Mouse (Mus musculus) limb, embryonic 13.5 days (tissue): Measurements from ENCODE around the gene Cadm4. TPM values are rescaled to one million over a fixed set of nuclear protein-coding genes. Genes with fewer than 3 reads are reported as not detected.

Experiments
- ATAC-seq: fragments of 200-750 bp; cut with Nextera tagmentation; 2 replicates; pipeline ENCODE4 v1.8.0; 2017; ENCODE audit warnings: low read depth, moderate number of reproducible peaks, moderate TSS enrichment; ENCODE audit not compliant: low FRiP score
- H3K27ac ChIP-seq: fragments of 300-500 bp; sonication (generic); 2 replicates; pipeline ENCODE4 v1.5.1; 2015; ENCODE audit warnings: inconsistent platforms, mild to moderate bottlenecking, moderate library complexity
- H3K27me3 ChIP-seq: fragments of 300-500 bp; sonication (generic); 2 replicates; pipeline ENCODE4 v1.6.1; 2015; ENCODE audit warnings: mild to moderate bottlenecking, inconsistent platforms
- H3K36me3 ChIP-seq: fragments of 300-500 bp; sonication (generic); 2 replicates; pipeline ENCODE4 v1.6.1; 2015; ENCODE audit warnings: inconsistent platforms, mild to moderate bottlenecking, moderate library complexity
- H3K4me1 ChIP-seq: fragments of 300-500 bp; sonication (generic); 2 replicates; pipeline ENCODE4 v1.6.1; 2015; ENCODE audit warnings: inconsistent platforms
- H3K4me2 ChIP-seq: fragments of 300-500 bp; sonication (generic); replicated peaks from 2 replicates; pipeline ENCODE4 v1.6.1; 2015; ENCODE audit warnings: inconsistent platforms, mild to moderate bottlenecking, moderate library complexity
- H3K4me3 ChIP-seq: fragments of 300-500 bp; sonication (generic); 2 replicates; pipeline ENCODE4 v1.5.1; 2015; ENCODE audit warnings: moderate library complexity, mild to moderate bottlenecking, inconsistent platforms
- H3K9ac ChIP-seq: fragments of 300-500 bp; sonication (generic); 2 replicates; pipeline ENCODE4 v1.6.1; 2015; ENCODE audit warnings: mild to moderate bottlenecking, inconsistent platforms
- H3K9me3 ChIP-seq: fragments of 300-500 bp; sonication (generic); 2 replicates; pipeline ENCODE4 v1.6.1; 2016; ENCODE audit warnings: inconsistent platforms
- WGBS: fragments of 180-500 bp; shearing (Covaris S2); methylation state at CpG from one replicate; pipeline ENCODE4 v1.1.7; 2015; 5-methylcytosine and 5-hydroxymethylcytosine counted together
- polyA plus RNA-seq: library from polyadenylated mRNA; unstranded; fragments of >200 nt; fragmentation: Nextera tagmentation; extraction: Ambion mirVana; gene quantifications from 2 replicates; pipeline ENCODE4 v1.2.1, GENCODE M21; 2015

The Cadm4 gene
- polyA plus RNA-seq, 1 experiment from 2014 or later: 6.3 TPM

DNA sequence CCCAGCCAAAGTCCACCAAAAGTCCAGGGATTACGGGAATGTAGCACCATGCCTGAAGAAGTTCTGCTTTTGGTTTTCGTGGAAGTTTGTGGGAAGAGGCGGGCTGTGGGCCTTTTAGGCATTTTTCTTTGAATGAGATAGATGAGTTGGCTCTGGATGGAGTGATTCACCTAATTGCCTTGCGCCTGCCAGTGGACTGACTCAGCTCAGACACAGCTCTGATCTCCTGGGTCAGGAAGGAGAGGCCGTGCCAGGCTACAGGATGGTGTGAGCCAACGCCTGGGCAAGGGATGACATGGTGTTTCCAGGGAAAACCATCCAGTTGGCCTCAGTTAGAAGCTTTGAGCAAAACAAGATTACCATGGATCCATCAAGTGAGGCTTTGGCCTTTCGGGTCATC is 11.5 kb upstream of the Cadm4 start:
- H3K4me1 ChIP-seq: 0 out of 2 replicates have a peak, but pooled peaks cover 5% of the 10 kb centered on the region
- H3K27me3 ChIP-seq: no peaks in the 10 kb centered on the region
- no peak overlapping the region for H3K9ac ChIP-seq
- ATAC-seq: no peak
- no peak overlapping the region for H3K4me3 ChIP-seq
- H3K36me3 ChIP-seq: no peaks in the 10 kb centered on the region
- 94% methylated on average over 7 of the region's 7 CpGs for WGBS
- H3K27ac ChIP-seq: no peak overlapping the region
- no peak overlapping the region for H3K4me2 ChIP-seq
- peaks cover 6% of the 10 kb centered on the region; the same call in 1 of the 2 replicates for H3K9me3 ChIP-seq

DNA sequence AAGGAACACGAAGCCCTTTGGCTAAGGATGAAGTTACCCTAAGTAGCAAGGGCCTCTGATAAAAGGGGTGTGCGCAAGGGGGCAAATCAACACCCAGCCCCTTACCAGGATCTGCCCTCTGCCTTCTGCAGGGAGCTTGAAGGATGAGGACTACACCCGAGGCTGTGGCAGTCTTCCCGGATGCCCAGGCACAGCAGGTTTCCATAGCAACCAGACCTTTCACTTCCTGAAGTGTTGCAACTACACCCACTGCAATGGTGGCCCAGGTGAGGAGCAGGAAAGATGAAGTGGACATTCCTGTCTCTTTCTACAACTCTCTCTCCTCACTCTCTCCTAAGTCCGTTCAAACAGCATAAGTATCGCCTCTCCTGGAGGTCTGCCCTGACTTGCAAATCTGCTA is 9.4 kb upstream of the Cadm4 start:
- 81% methylated on average over 6 of the region's 6 CpGs for WGBS
- H3K4me1 ChIP-seq: 0 out of 2 replicates have a peak, but pooled peaks cover 5% of the 10 kb centered on the region

DNA sequence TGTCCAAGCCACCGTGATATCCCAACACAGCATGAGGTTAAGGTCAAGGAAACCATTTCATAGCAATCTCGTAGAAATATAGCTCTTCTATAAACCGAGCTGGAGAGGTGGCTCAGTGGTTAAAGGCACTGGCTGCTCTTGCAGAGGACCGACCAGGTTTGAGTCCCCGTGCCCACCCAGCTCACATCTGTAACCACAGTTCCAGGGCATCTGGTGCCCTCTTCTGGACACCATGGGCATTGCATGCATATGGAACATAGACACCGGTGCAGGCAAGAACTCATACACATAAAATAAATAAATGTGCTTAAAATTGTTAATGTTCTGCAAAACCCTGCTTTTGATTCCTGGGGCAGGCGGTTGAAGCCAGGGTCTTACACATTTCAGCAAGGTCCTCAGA is 8.9 kb upstream of the Cadm4 start:
- H3K27ac ChIP-seq: no peak overlapping the region
- H3K36me3 ChIP-seq: no peaks in the 10 kb centered on the region
- no peak for ATAC-seq
- H3K4me1 ChIP-seq: 0 out of 2 replicates have a peak, but pooled peaks cover 5% of the 10 kb centered on the region
- no peak overlapping the region for H3K4me2 ChIP-seq
- H3K4me3 ChIP-seq: no peak overlapping the region
- H3K27me3 ChIP-seq: no peaks in the 10 kb centered on the region
- 76% methylated on average over 7 of the region's 7 CpGs for WGBS
- H3K9ac ChIP-seq: no peak overlapping the region
- H3K9me3 ChIP-seq: peaks cover 6% of the 10 kb centered on the region; the same call in 1 of the 2 replicates

More for the DNA sequence above, 9.4 kb upstream of the Cadm4 start:
- Histone ChIP-seq H3K9ac (no peak overlapping the region), H3K4me3 (no peak overlapping the region), H3K36me3 (no peaks in the 10 kb centered on the region), H3K27ac (no peak overlapping the region), H3K4me2 (no peak overlapping the region), H3K27me3 (no peaks in the 10 kb centered on the region), H3K9me3 (peaks cover 6% of the 10 kb centered on the region; the same call in 1 of the 2 replicates)
- no peak for ATAC-seq

DNA sequence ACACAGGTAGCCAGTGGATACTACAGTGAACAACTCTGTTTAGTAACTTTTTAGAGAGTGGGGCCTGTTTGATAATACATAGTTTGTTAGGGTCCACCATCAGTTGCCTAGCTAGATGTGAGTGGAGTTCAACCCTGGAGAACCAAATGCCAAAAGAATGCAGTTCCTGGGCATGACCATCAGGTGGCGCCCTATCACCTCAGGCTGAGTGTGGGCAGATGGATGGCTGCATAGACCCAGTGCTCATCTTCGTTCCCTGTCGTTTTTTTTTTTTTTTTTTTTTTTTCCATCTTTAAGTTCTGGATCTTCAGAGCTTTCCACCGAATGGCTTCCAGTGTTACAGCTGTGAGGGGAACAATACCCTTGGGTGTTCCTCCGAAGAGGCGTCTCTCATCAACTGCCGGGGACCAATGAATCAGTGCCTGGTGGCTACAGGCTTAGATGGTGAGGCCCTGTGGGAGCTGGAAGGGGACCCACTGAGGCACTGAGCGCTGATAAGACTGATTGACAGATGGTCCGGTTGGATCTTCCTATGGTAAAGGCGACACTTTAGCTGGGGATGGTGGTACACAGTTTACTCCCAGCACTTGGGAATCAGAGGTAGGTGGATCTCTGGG is 7.8 kb upstream of the Cadm4 start:
- H3K4me3 ChIP-seq: no peak overlapping the region
- H3K9me3 ChIP-seq: peaks cover 5% of the 10 kb centered on the region; the same call in 1 of the 2 replicates
- no peaks in the 10 kb centered on the region for H3K27me3 ChIP-seq
- no peak overlapping the region for H3K4me2 ChIP-seq
- H3K4me1 ChIP-seq: 0 out of 2 replicates have a peak, but pooled peaks cover 5% of the 10 kb centered on the region
- 52% methylated on average over 10 of the region's 10 CpGs for WGBS
- ATAC-seq: 0 out of 2 replicates have a peak, but pooled peaks have one; percentile 4
- no peak overlapping the region for H3K27ac ChIP-seq
- H3K9ac ChIP-seq: no peak overlapping the region
- no peaks in the 10 kb centered on the region for H3K36me3 ChIP-seq

DNA sequence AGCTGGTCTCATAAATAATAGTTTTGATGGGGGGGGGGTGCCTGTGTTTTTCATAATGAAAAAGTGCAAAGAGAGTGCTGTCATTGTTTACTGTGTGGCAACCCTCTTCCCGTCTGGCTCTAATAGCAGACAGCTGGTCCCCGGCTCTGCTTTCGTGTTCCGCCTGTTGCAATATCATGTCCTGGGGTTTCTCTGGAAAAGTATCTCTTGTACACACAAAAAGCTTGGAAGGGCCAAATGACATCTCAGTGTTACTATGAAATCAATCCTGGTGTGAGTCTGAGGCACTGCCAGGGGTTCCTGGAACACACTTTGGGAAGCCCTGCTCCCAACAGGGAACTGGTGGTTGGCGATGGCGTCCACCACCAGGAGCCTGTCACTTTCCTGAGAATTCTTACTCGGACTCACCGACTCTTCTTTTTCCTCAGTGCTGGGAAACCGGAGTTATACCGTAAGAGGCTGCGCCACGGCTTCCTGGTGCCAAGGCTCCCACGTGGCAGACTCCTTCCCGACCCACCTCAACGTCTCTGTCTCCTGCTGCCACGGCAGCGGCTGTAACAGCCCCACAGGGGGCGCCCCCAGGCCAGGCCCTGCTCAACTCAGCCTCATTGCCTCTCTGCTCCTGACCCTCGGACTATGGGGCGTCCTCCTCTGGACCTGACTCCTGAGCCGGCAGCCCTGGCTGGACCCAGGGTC is 6.9 kb upstream of the Cadm4 start:
- Histone ChIP-seq H3K4me1 (0 out of 2 replicates have a peak, but pooled peaks cover 5% of the 10 kb centered on the region), H3K36me3 (no peaks in the 10 kb centered on the region), H3K9me3 (no peaks in the 10 kb centered on the region), H3K27ac (no peak overlapping the region), H3K4me3 (no peak overlapping the region), H3K4me2 (peak overlapping the region; percentile 25; the same call in 1 of the 2 replicates), H3K27me3 (no peaks in the 10 kb centered on the region; the same call in 1 of the 2 replicates), H3K9ac (peak overlapping the region; percentile 19; the same call in 1 of the 2 replicates)
- no peak for ATAC-seq
- 31% methylated on average over 21 of the region's 21 CpGs for WGBS

DNA sequence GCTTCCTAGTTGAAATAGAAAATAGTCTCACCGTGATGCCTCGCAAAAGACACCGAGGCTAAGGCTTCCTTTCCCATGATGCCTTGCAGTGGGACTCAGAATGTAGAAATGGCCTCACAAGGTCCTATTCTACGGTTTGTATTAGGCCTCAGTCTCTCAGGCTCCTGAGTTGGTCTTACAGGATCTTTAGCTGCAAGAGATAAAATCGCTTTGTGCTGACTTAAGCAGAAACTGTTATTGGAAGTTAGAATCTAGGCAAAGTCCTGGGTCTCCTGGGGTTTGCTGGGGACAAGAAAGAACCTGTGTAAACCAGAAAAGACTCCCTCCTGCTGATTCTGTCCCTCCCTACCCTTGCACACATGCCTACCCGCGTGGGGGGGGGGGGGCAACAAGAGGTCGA is 5.5 kb upstream of the Cadm4 start:
- Histone ChIP-seq H3K9me3 (no peaks in the 10 kb centered on the region), H3K4me1 (peaks cover 12% of the 10 kb centered on the region), H3K36me3 (no peaks in the 10 kb centered on the region), H3K4me3 (no peak overlapping the region), H3K4me2 (no peak overlapping the region), H3K27ac (no peak overlapping the region), H3K27me3 (peaks cover 13% of the 10 kb centered on the region), H3K9ac (no peak overlapping the region)
- WGBS: 80% methylated on average over 8 of the region's 8 CpGs
- ATAC-seq: no peak

DNA sequence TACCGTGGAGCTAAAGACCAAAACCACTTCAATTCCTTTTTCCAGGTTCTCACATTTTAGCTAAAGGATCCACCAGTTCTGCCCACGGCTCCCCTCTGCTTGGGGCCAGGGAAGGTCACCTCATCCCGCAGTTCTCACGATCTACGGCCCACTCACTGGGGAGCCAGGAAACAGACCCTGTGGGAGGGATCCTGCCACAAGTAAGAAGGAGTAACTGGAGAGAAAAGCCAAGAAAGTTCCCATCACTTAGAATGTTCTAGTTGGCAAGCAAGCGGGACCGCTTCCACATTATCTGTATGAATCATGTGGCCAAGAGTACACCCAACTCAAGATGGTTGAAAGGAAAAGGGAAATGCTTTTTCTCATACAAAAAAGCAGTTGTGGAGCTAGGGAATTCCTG is 5.0 kb upstream of the Cadm4 start:
- Histone ChIP-seq H3K4me2 (no peak overlapping the region), H3K27me3 (peaks cover 13% of the 10 kb centered on the region), H3K4me1 (peaks cover 14% of the 10 kb centered on the region), H3K27ac (no peak overlapping the region), H3K4me3 (no peak overlapping the region), H3K9me3 (no peaks in the 10 kb centered on the region), H3K36me3 (no peaks in the 10 kb centered on the region), H3K9ac (no peak overlapping the region)
- no peak for ATAC-seq
- 86% methylated on average over 7 of the region's 7 CpGs for WGBS

DNA sequence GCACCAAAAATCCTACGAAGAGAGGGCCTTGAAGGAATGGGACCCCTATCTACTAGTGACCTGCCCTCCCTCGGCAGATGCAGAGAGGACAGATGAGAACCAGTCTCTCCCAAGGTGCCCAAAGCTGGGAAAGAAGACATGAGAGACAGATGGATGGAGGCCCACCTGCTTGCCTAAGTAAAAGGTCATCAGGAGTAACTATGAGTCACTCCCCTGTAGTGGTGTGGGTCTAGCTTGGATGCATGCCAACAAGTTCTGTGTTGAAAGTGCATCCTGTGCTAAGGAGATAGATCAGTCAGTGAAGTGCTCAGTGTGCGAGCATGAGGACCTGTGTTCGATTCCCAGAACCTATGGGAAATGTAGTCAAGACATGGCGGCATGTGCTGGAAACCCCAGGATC is 2.9 kb upstream of the Cadm4 start:
- no peak overlapping the region for H3K4me2 ChIP-seq
- WGBS: 87% methylated on average over 5 of the region's 5 CpGs
- peaks cover 29% of the 10 kb centered on the region for H3K27me3 ChIP-seq
- H3K9me3 ChIP-seq: no peaks in the 10 kb centered on the region
- no peak for ATAC-seq
- H3K27ac ChIP-seq: no peak overlapping the region
- H3K9ac ChIP-seq: no peak overlapping the region
- H3K36me3 ChIP-seq: no peaks in the 10 kb centered on the region
- peaks cover 20% of the 10 kb centered on the region for H3K4me1 ChIP-seq
- no peak overlapping the region for H3K4me3 ChIP-seq

DNA sequence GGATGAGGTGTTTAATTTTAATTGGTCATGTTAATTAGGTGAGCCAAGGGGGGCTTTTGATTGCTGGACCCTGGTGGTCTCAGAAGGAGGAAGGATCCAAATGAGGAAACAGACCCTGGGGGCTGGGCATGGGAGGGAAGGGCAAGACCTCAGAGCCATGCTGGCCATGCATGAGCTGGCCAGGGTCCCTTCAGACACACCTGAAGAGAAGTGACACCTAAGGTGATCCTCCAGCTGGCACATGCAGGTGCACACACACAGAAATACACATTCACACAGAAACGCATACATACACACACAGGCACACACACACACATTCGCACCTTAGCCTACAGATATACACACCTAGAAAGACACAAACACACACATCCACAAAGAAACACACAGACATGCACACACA is 2.1 kb upstream of the Cadm4 start:
- H3K9ac ChIP-seq: no peak overlapping the region
- peaks cover 20% of the 10 kb centered on the region for H3K4me1 ChIP-seq
- H3K27ac ChIP-seq: no peak overlapping the region
- no peak for ATAC-seq
- H3K4me3 ChIP-seq: no peak overlapping the region
- 100% methylated on average over 2 of the region's 2 CpGs for WGBS
- no peak overlapping the region for H3K4me2 ChIP-seq
- H3K36me3 ChIP-seq: no peaks in the 10 kb centered on the region
- peaks cover 34% of the 10 kb centered on the region for H3K27me3 ChIP-seq
- H3K9me3 ChIP-seq: no peaks in the 10 kb centered on the region

DNA sequence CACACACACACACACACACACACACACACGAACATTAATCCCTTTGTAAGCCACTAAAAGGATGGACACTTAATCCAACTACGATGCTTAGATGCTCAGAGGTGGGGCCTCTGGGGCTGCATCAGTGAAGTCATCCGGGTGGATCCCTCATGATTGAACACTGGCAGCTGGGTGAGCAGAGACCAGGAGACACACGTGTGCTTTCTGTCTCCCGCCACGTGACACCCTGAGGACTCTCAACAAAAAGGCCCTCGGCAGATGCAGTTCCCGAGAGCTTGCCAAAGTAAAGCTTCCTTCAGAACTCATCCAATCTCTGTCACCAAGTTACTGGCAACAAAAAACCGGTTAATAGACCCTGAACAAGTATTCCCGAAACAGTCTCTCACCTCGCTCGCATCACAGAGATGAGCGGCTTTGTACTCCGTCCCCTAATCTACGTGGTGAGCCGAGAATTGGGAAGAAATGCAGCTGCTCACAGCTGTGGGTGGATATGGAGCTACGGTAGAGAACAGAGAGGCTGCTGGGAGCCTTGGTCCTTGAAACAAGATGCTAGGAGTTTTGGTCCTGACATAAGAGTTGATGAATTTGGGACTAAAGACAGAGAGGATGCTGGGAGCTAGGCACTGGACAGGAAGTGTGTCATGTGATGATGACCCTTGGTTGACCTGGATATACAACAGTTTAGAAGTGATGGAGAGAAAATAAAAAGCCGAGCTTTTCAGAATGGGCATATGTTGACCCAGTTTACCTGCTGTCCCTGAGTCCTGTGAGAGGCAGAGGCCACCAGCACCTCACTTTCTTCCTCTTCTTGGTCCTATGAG is 1.5 kb upstream of the Cadm4 start:
- no peak overlapping the region for H3K27ac ChIP-seq
- no peaks in the 10 kb centered on the region for H3K9me3 ChIP-seq
- no peaks in the 10 kb centered on the region for H3K36me3 ChIP-seq
- H3K27me3 ChIP-seq: peaks cover 38% of the 10 kb centered on the region
- peak overlapping the region; percentile 97; the same call in 1 of the 2 replicates for H3K4me2 ChIP-seq
- no peak overlapping the region for H3K9ac ChIP-seq
- no peak for ATAC-seq
- 64% methylated on average over 18 of the region's 18 CpGs for WGBS
- peaks cover 15% of the 10 kb centered on the region for H3K4me1 ChIP-seq
- H3K4me3 ChIP-seq: no peak overlapping the region

DNA sequence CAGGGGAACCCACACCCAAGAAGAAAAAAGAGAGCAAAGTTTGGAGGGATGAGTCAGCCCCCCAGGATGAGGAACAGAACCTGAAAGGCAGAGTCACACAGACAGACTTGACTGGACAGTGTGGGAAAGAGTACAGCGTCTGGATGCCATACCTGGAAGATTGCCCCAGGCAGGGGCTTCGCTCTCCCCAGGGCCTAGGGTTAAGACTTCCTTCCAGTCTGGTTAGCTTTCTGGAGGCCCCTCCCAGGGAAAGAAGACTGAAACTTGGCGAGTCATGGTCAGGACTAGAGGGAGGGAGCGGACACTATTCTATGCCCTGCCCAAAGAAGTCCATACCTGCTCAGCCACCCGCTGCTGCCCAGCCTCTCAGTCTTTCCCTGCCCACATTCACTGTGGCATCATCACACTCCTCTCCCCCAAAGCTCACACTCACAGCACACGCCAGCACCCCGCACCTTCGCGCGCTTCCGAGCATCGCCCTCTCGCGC is 793 bp upstream of the Cadm4 start:
- peak overlapping the region; percentile 72 for H3K9ac ChIP-seq
- H3K36me3 ChIP-seq: no peaks in the 10 kb centered on the region
- H3K9me3 ChIP-seq: no peaks in the 10 kb centered on the region
- peak; percentile 12; the same call in 1 of the 2 replicates for ATAC-seq
- no peak overlapping the region for H3K27ac ChIP-seq
- H3K4me1 ChIP-seq: peaks cover 15% of the 10 kb centered on the region
- peak overlapping the region; percentile 97 for H3K4me2 ChIP-seq
- peaks cover 38% of the 10 kb centered on the region for H3K27me3 ChIP-seq
- WGBS: 13% methylated on average over 14 of the region's 14 CpGs
- H3K4me3 ChIP-seq: peak overlapping the region; percentile 67
